Mouse (Mus musculus) layer of hippocampus, adult 9-10 months (tissue): ENCODE results near the gene Simc1.
"Not testable (repeated sequence)": the region's sequence is repeated elsewhere in the genome, so short reads cannot be mapped to it uniquely, and the experiment has no call there.

ENCODE experiments used
- DNase-seq: peaks from one replicate; pipeline ENCODE4 v3.0.0; 2022; ENCODE audit warnings: low spot score

The Simc1 gene

DNA sequence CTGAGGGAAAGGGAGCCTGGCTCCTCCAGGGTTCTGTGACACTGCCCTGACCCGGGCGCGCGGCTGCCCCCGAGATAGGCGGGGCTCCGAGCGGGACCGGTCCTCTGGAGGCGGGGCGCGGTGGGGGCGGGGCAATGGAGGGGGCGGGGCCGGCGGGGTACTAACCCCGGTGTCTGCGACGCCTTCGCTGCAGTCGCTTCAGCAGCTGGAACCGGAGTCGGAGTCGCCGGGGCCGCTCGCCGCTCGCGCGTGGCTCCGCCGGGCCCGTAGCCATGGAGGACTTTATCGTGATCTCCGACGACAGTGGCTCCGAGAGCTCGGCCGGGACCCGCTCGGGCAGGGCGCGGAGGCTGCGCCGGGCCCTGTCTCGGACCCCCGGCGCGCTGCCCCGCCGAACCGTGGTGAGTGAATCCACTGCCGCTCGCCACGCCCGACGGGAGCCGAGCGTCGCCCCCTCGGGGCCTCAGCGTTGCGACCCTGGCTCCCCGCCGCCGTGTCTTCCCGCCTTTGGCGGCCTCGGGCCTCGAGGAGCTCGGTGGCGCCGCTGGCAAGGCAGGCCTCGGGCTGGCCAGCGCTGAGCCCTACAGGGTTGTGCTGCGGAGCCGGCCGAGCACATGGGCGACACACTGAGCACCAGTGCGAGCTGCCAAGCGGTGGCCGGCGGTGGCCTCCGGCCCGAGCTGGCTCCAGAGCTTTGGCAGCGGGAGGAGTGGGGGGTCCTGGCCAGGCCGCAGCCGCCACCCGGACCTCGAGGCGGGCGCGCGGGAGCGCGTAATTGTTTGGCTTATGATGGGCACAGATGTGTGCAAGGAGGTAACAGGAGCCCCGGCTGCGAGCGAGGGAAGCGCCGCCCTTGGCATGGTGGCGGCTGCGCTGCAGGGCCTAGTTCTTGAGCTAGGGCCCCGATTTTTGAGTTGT, at the start of gene Simc1:
TSS of gene Simc1 (plus strand) at position 176 of the 918 bp plus-strand sequence.
- no peak for DNase-seq

GRCm38 (mm10) chr13:54457062-54457461, 46.5 kb upstream of the Simc1 start:
- no peak for DNase-seq

GRCm38 (mm10) chr13:54459282-54459681, 44.3 kb upstream of the Simc1 start:
- DNase-seq, result no peak

DNA sequence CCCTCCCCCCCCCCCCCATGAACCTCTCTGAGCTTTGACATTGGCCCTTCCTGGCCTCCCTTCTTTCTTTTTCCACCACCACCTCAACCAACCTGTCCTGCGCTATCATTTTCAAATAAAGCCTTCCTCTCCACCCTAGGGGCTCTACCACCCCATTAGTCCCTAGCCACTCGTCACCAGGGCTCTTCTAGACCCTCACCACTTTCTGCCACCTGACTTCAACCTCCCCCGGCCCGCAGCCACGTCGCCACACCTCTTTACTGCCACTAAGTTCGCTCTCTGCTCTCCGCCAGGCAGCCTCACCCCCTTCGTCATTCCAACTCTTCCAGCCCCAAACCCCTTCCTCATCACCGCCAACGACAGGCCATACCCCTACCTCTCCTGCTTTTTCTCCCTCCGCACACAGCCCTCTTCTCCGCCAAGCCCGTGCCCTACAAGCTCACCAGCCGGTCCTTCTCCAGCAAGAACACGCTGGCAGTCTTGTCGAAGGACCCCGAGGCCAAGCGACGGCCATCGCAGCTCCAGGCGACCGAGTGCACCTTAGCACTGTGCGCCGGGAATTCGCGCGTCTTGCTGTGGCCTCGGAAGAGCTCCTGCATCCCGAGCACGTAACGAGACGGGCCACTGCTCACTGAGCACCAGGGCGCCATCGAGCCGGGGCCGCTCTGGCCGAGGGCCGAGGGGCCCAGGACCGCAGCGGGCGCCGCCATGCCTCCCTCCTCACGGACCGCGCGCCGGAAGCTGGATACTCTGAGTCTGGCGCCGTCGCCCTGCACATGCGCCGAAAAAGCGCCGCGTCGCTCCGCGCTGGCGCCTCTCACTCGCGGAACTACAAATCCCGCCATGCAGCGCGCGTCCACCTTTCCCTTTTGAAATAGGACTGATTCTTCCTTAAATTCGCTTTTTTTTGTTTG, 35.2 kb upstream of the Simc1 start, which contains the start of gene Thoc3:
TSS of gene Thoc3 (minus strand) at position 752 of the 914 bp plus-strand sequence.
- peak; percentile 75 for DNase-seq

DNA sequence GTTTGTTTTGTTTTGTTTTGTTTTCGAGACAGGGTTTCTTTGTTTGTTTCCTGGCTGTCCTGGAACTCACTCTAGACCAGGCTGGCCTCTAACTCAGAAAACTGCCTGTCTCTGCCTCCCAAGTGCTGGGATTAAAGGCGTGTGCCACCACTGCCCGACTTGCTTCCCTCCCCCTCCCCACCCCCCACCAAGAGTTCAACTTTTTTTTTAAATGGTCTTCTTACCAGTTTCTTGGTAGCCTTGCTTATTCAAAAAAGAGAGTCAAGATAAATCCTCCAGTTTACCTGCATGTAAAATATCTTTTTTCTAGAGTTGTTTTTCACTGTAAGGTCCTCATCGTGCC, 34.6 kb upstream of the Simc1 start:
- DNase-seq, result no peak

DNA sequence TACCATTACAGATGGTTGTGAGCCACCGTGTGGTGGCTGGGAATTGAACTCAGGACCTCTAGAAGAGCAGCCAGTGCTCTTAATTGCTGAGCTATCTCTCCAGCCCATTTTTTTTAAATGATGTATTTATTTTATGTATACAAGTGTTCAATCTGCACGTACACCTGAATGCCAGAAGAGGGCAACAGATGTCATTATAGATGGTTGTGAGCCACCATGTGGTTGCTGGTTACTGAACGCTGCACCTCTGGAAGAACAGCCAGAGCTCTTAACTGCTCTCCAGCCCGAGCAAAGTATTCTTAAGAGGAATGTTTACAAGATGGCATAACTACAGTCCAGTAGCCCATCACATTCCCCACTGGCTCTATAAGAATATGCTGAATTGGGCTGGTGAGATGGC, 31.6 kb upstream of the Simc1 start:
- DNase-seq, result no peak

GRCm38 (mm10) chr13:54474996-54475395, 28.6 kb upstream of the Simc1 start:
- DNase-seq, result no peak

GRCm38 (mm10) chr13:54475702-54476101, 27.9 kb upstream of the Simc1 start:
- no peak for DNase-seq

GRCm38 (mm10) chr13:54479286-54479685, 24.3 kb upstream of the Simc1 start:
- DNase-seq, result no peak

DNA sequence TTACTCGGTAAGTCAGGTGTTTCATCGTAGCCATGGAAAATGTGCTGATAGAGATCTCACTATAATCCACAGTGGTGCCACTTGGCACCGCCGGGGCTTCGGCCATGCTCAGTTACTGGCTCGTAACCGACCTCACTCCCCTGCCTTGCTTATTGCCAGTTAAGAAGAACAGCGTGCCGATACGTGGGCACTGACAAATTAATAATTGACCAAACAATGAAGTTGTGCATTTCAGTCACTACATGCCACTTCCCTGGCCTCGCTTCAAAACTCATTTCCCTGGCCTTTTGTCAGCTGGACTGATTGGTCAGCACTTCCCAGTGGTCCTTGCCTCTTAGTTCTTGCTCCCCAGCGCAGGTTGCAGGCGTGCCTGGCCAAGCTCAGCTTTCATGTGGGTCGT, 22.1 kb upstream of the Simc1 start:
- DNase-seq, result no peak

- no peak for DNase-seq
Observed at GRCm38 (mm10) chr13:54490411-54490810, 13.2 kb upstream of the Simc1 start.

GRCm38 (mm10) chr13:54491381-54491780, 12.2 kb upstream of the Simc1 start:
- no peak for DNase-seq

DNA sequence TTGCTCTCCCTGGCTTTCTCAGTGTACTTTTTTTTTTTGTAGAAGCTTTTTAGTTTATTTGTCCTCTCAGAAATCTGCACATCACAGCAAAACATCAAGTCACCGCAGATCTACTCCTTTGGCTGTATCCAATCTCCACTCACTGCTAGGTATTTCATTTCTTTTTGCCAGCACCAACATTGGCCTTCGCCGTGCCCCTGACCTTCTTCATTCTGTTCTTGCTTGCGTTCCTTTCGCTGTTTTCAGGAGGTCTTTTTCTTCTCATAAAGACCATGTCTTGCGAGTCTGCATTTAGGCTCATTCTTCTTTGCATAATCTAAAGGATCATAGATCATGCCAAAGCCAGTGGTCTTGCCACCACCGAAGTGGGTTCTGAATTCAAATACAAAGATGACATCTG, 4.0 kb upstream of the Simc1 start:
- DNase-seq, result not testable (repeated sequence)

DNA sequence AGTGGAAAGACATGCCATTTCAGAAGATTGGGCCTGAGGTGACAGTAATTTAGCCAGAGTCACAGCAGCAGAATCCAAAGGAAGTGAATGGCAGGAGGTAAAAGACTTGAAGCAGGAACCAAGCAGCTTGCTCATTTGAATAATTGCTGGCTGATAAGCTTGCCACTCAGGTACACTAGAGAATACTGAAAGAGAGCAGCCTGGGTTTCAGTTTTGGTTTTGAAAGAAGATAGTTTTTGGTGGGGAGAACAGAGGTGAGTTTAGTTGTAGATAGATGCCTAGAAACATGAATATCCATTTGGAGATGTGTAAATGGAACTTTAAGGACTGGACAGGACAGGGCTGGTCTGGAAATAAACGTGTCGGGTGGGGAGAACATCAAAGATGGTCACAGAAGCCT, 2.2 kb upstream of the Simc1 start:
- DNase-seq, result no peak

- no peak for DNase-seq
Observed at GRCm38 (mm10) chr13:54501957-54502690, 1.5 kb upstream of the Simc1 start.

DNA sequence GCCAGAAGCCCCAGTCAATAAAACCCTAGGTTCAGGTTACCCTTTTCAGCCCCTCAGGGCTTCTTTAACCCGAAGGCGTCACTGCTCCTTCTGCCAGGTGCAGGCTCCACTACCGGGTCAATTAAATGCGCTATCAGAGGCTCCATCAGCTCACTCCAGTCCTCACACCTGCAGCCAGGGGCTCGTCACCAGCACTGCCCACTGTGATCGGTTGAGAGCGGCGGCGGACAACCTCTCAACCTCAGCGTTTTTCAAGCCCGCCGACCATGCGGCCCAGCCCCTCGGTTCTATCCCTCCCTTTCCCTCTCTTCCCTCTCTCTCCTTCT, 338 bp upstream of the Simc1 start:
- no peak for DNase-seq

DNA sequence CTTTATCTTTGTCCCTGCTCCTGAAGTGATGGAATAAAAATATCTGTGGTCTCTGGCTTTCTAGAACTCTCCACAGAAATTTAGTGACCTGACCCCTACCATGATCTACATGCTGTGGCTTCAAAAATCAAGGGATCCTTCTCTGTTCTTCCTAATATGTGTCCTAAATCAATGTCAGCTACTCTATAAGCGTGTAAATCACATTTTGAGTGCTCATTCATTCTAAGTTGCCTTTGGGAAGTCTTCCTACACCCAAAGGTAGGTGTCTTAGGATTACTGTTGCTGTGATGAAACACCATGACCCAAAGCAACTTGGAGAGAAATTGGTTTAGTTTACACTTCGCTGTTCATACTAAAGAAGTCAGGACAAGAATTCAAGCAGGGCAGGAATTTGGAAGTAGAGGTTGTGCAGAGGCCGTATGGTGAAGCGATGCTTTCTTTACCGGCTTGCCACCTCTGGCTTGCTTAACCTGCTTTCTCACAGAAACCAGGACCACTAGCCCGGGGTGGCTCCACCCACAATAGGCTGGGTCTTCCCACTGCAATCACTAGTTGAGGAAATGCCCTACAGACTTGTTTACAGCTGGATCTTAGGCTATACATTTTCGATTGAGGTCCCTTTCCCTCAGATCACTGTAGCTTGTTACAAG, 1.2 kb downstream of the Simc1 start:
- DNase-seq, result no peak

DNA sequence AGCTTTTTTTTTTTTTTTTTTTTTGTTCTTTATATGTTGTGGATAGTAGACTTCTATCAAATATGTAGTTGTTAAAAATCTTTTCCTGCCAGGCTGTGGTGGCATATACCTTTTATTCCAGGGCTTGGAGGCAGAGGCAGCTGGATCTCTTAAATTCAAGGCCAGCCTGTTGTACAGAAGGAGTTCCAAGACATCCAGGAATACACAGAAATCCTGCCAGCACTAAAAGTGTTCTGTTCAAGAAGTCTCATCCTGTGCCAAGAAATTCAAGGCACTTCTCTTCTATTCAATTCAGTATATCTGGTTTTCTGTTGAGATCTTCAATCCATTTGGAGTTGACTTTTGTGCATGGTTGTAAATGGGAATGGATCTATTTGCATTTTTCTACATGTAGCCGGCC, 2.3 kb downstream of the Simc1 start:
- no peak for DNase-seq

DNA sequence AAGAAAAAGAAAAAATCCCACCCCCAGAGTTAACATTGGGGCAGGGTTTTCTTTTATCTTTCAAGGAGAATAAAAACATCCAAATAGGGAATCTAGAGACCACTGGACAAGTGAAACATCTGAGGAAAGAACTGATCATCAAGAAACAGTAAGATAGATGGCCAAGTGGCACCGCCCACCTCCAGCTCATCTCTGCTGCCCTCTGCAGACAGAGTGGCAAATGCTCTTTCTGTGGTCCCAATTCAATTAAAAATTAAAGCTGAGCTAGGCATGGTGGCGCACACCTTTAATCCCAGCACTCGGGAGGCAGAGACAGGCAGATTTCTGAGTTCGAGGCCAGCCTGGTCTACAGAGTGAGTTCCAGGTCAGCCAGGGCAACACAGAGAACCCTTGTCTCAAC, 16.6 kb downstream of the Simc1 start:
- DNase-seq, result no peak

DNA sequence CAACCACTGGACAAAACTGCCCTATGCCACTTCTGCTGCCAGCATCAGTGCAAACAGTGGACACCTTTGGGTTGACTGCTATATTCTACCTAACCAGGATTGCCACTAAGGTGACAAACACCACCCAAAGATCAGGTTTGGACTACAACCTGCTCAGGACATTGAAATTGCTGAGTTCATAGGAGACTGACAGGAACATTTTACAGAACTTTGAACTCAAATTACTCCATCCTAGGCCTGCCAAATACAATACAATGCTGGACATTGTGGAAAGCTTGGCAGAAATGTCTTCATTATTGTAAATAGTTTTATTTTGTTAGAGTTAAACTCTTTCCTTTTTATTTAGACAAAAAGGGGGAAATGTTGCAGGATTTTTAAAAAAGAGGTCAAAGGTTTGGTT, 17.6 kb downstream of the Simc1 start:
- DNase-seq, result no peak

GRCm38 (mm10) chr13:54527140-54527539, 23.6 kb downstream of the Simc1 start:
- DNase-seq, result no peak

DNA sequence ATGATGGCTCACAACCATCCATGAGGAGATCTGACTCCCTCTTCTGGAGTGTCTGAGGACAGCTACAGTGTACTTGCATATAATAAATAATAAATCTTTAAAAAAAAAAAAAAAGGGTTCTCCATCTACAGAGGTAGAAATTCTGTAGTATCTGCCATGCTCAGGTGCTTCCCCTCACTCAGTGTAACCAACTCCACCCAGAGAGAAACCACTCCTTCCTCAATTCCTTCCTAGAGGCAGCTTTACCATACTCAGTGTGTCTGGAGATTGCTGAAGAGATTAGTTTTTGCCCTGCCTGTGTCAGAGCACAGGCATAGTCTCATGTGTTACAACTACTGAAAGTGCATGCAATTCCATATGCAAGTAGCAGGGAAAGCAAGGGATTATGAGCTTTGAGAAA, 28.6 kb downstream of the Simc1 start:
- no peak for DNase-seq
